Mouse (Mus musculus) heart, adult 2 months (tissue): Measurements from ENCODE around the gene Mettl16.

Source experiments
- CTCF ChIP-seq: fragments of 200-600 bp; IDR thresholded peaks from 2 replicates; pipeline ENCODE4 v1.8.1; 2022; ENCODE audit warnings: antibody characterized with exemption, mild to moderate bottlenecking, moderate library complexity
- POLR2A ChIP-seq: fragments of 200-500 bp; IDR thresholded peaks from 2 replicates; pipeline ENCODE4 v1.6.1; 2011; ENCODE audit warnings: mild to moderate bottlenecking, low read depth, low read length, control low read depth; ENCODE audit not compliant: insufficient read depth

- no peak for TF ChIP-seq CTCF
- TF ChIP-seq POLR2A: no peak
Measured at GRCm38 (mm10) chr11:74850998-74851661, 80.5 kb downstream of the Mettl16 start.
